Comparison of ENCODE assay signal across 9 mouse cellular contexts in genomic region chr10:17631817-17632216, GRCm38 (mm10).
DNase-seq lines count a peak whose midpoint lies in the region; ATAC-seq lines count a peak whose summit lies in the region.
"Had no signal": no experiment of that assay in that cellular context is flagged by ENCODE, and none has a peak within 500 bp of the region (broad histone marks: within the 10 kb centered on the region; RNA-seq: fewer than 3 reads in every experiment).

No protein-coding gene starts in this region.

- intact Hi-C loops in left cerebral cortex, postnatal 14 days (cut with DNase I) = no loop called here
- intact Hi-C loops in left cerebral cortex, postnatal 36 days (cut with DNase I) = loop anchor here (10.0 kb wide), 1 partner anchor 547 kb away; no protein-coding TSS in a partner anchor

- ATAC-seq in forebrain, embryonic 16.5 days = peak; percentile 83

- peaks cover 15% of the 10 kb centered on the region for H3K4me1 ChIP-seq in forebrain, embryonic 16.5 days (replicated peaks; ENCODE audit: control insufficient read depth, insufficient read depth, low read length)

- 16% methylated on average over 5 of the region's 5 CpGs for WGBS in forebrain, embryonic 16.5 days

- H3K27ac ChIP-seq in forebrain, embryonic 16.5 days (ENCODE audit: low read length) = peak overlapping the region; percentile 75

- H3K27me3 ChIP-seq in forebrain, embryonic 16.5 days (replicated peaks; ENCODE audit: control insufficient read depth, insufficient read depth, low read length) = no peaks in the 10 kb centered on the region

- no peak overlapping the region for H3K9ac ChIP-seq in forebrain, embryonic 16.5 days (replicated peaks; ENCODE audit: low read depth, low read length)

- H3K9me3 ChIP-seq in forebrain, embryonic 16.5 days (ENCODE audit: control insufficient read depth, low read length) = no peaks in the 10 kb centered on the region

- H3K4me2 ChIP-seq in forebrain, embryonic 16.5 days (ENCODE audit: low read length) = peak overlapping the region; percentile 5; the same call in 1 of the 2 replicates

- H3K4me3 ChIP-seq in forebrain, embryonic 16.5 days (replicated peaks; ENCODE audit: low read length) = no peak overlapping the region
- H3K4me3 ChIP-seq: erythroblast, embryonic 14.5 days had no signal

- peak; percentile 15 to 18 for DNase-seq in left cerebral cortex, postnatal 14 days (ENCODE audit: low spot score in 2 of 2)
- DNase-seq in left cerebral cortex, postnatal 36 days (ENCODE audit: low spot score in 2 of 2) = no peak
- peak; percentile 61 to 73 for DNase-seq in kidney, postnatal 4 days
- peak; percentile 2 for DNase-seq in retina, adult 2 months (ENCODE audit: low read depth, low spot score)
- no peak for DNase-seq in frontal cortex, postnatal 36 days (ENCODE audit: low spot score in 2 of 2)
- no peak for DNase-seq in Muller cell, postnatal 12 days (ENCODE audit: inconsistent ontology term)
- DNase-seq in heart, adult 18-20 months = no peak

- no peaks in the 10 kb centered on the region for H3K36me3 ChIP-seq in forebrain, embryonic 16.5 days (ENCODE audit: control insufficient read depth, insufficient read depth)

Comparison
In these comparisons a context has a peak if more than half of its experiments do, and no peak if none do; other contexts are left out.
1. DNase-seq: peak in left cerebral cortex, postnatal 14 days (2 of 2), kidney, postnatal 4 days (2 of 2) and retina, adult 2 months (single experiment); none in left cerebral cortex, postnatal 36 days (0 of 2), frontal cortex, postnatal 36 days (0 of 2), Muller cell, postnatal 12 days (single experiment) and heart, adult 18-20 months (0 of 2).